Comparison of ENCODE assay signal across 30 mouse cellular contexts in the genomic region with DNA sequence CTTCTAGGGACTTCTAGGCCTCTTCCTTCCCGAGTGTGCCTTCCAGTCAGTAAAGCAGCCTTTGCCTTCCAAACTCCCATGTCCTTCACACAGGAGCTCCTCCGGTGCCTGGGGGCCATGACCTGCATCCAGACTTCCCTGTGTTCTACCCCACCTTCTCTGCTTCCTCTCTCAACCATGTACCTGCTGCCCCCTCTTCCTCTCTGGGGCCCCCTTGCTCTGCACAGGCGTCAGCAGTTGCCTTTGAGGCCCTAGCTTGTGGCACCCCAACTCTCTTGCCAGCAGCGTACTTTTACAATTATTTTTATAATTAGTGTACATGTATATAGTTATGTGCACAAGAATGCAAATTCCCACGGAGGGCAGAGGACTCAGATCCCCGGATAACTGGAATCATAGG. TPM values are rescaled to one million over a fixed set of nuclear protein-coding genes. Genes with fewer than 3 reads are reported as not detected.
"Had no signal": no experiment of that assay in that cellular context is flagged by ENCODE, and none has a peak within 500 bp of the region (broad histone marks: within the 10 kb centered on the region; RNA-seq: fewer than 3 reads in every experiment).

No protein-coding gene starts in this region.

- DNase-seq: gastrocnemius, adult 2 months; gastrocnemius, postnatal 10 days; gastrocnemius, postnatal 25 days; heart, adult 18-20 months; heart, postnatal 10 days; heart, postnatal 4 days; kidney, adult 11 months; kidney, adult 2 months; kidney, postnatal 10 days; kidney, postnatal 25 days; kidney, postnatal 4 days had no signal

- H3K4me3 ChIP-seq: gastrocnemius, adult 2 months; heart, embryonic 10.5 days; heart, embryonic 12.5 days; hindbrain, embryonic 10.5 days; hindbrain, embryonic 12.5 days; layer of hippocampus, adult 2 months; left cerebral cortex, adult 2 months; limb, embryonic 13.5 days; limb, embryonic 15.5 days; liver, embryonic 12.5 days had no signal

- H3K9ac ChIP-seq: heart, embryonic 12.5 days; hindbrain, embryonic 12.5 days; hindbrain, embryonic 14.5 days; limb, embryonic 13.5 days; limb, embryonic 15.5 days; liver, embryonic 12.5 days had no signal

- H3K27ac ChIP-seq: gastrocnemius, adult 2 months; heart, embryonic 10.5 days; hindbrain, embryonic 12.5 days; hindbrain, embryonic 14.5 days; layer of hippocampus, adult 2 months; left cerebral cortex, adult 2 months; limb, embryonic 13.5 days; limb, embryonic 15.5 days; liver, embryonic 12.5 days had no signal

- H3K27me3 ChIP-seq: limb, embryonic 15.5 days had no signal

- H3K4me2 ChIP-seq: heart, embryonic 12.5 days; hindbrain, embryonic 12.5 days; hindbrain, embryonic 14.5 days; limb, embryonic 13.5 days; limb, embryonic 15.5 days; liver, embryonic 12.5 days had no signal

- H3K4me1 ChIP-seq: liver, embryonic 12.5 days had no signal

- H3K9me3 ChIP-seq: heart, embryonic 10.5 days; heart, embryonic 12.5 days; hindbrain, embryonic 10.5 days; hindbrain, embryonic 12.5 days; limb, embryonic 13.5 days; limb, embryonic 15.5 days; liver, embryonic 12.5 days had no signal

- ATAC-seq: hindbrain, embryonic 16.5 days; intestine, embryonic 16.5 days; liver, embryonic 12.5 days had no signal

- H3K36me3 ChIP-seq: heart, embryonic 10.5 days; heart, embryonic 12.5 days; hindbrain, embryonic 10.5 days; hindbrain, embryonic 12.5 days; limb, embryonic 13.5 days; limb, embryonic 15.5 days; liver, embryonic 12.5 days had no signal

RNA-seq across cellular contexts. Expression of gene Runx3, which starts 37.4 kb away (rescaled TPM):
- total RNA-seq: layer of hippocampus, adult 2 months; layer of hippocampus, postnatal 10 days; layer of hippocampus, postnatal 25 days; left cerebral cortex, postnatal 14 days; left cerebral cortex, postnatal 36 days had no signal
- polyA plus RNA-seq: frontal cortex, adult 2 months; hindbrain, embryonic 14.5 days; hindbrain, embryonic 16.5 days; kidney, embryonic 14.5 days; kidney, embryonic 16.5 days had no signal
